Comparison of ENCODE assay signal across 16 mouse cellular contexts in genomic region chr1:79415496-79415895, GRCm38 (mm10).
"Had no signal": no experiment of that assay in that cellular context is flagged by ENCODE, and none has a peak within 500 bp of the region (broad histone marks: within the 10 kb centered on the region; RNA-seq: fewer than 3 reads in every experiment).

No protein-coding gene starts in this region.

- H3K27ac ChIP-seq: midbrain, embryonic 13.5 days; midbrain, embryonic 15.5 days; neural tube, embryonic 12.5 days had no signal

- H3K9ac ChIP-seq: lung, embryonic 14.5 days; midbrain, embryonic 13.5 days; midbrain, embryonic 15.5 days; neural tube, embryonic 12.5 days had no signal

- H3K4me1 ChIP-seq: midbrain, embryonic 13.5 days; midbrain, embryonic 15.5 days; neural tube, embryonic 12.5 days had no signal

- H3K27me3 ChIP-seq: midbrain, embryonic 13.5 days; midbrain, embryonic 15.5 days; neural tube, embryonic 12.5 days had no signal

- DNase-seq: lung, adult 18-20 months; lung, embryonic 14.5 days; lung, postnatal 10 days; lung, postnatal 4 days; retina, postnatal 1 day; right cerebral cortex, adult 18-20 months; right cerebral cortex, postnatal 25 days; right cerebral cortex, postnatal 4 days; spleen, adult 18-20 months; thymus, adult 18-20 months; thymus, postnatal 14 days; thymus, postnatal 36 days had no signal

- H3K9me3 ChIP-seq: midbrain, embryonic 13.5 days; midbrain, embryonic 15.5 days; neural tube, embryonic 12.5 days had no signal

- H3K4me2 ChIP-seq: lung, embryonic 14.5 days; midbrain, embryonic 11.5 days; midbrain, embryonic 13.5 days; midbrain, embryonic 15.5 days; neural tube, embryonic 12.5 days had no signal

- H3K4me3 ChIP-seq: midbrain, embryonic 13.5 days; midbrain, embryonic 15.5 days; neural tube, embryonic 12.5 days had no signal

- ATAC-seq: midbrain, embryonic 13.5 days; midbrain, embryonic 15.5 days had no signal

- H3K36me3 ChIP-seq: midbrain, embryonic 13.5 days; midbrain, embryonic 15.5 days; neural tube, embryonic 12.5 days had no signal
